Mouse (Mus musculus): Measurements from ENCODE around the gene Gng12. TPM values are rescaled to one million over a fixed set of nuclear protein-coding genes. Genes with fewer than 3 reads are reported as not detected.

Gng12 gene
- polyA plus RNA-seq, 1 experiment from 2014 or later, result 34.7 TPM

DNA sequence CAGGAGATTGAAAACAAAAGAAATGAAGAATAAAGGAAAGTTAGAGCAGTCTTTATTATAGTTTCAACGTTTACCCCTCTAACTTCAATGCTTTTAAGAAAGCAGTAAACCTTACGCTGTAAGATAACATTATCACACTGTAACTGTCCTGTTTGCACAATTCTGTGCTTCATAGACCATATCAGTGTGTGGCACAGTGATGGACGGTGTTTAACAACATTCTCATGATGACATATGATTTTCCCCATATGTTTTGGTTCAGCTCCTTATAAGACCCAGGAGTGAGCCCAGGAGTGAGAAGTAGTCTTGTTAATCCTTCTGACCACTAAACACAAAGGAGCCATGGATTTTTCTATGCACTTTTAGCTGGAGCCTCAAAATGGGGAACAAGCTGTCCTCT lies 150.7 kb downstream of the Gng12 start:
- peaks cover 6% of the 10 kb centered on the region for H3K4me1 ChIP-seq (ENCODE audit: control insufficient read depth, insufficient read depth, low read length)
- no peak for DNase-seq
- no peak for ATAC-seq (ENCODE audit: low FRiP score, low TSS enrichment)
- H3K9me3 ChIP-seq (ENCODE audit: control insufficient read depth, low read length), result no peaks in the 10 kb centered on the region
- H3K27ac ChIP-seq (replicated peaks; ENCODE audit: low read depth, low read length), result no peak overlapping the region
- no peak overlapping the region for H3K4me2 ChIP-seq (ENCODE audit: low read length)
- no peak overlapping the region for H3K9ac ChIP-seq (replicated peaks; ENCODE audit: low read length)
- H3K4me3 ChIP-seq (replicated peaks; ENCODE audit: low read depth, low read length), result no peak overlapping the region
- no peaks in the 10 kb centered on the region for H3K27me3 ChIP-seq (ENCODE audit: control insufficient read depth, insufficient read depth, low read length)
- no peaks in the 10 kb centered on the region for H3K36me3 ChIP-seq (ENCODE audit: control insufficient read depth, insufficient read depth, low read length)
- WGBS, result 89% methylated on average over 3 of the region's 3 CpGs

DNA sequence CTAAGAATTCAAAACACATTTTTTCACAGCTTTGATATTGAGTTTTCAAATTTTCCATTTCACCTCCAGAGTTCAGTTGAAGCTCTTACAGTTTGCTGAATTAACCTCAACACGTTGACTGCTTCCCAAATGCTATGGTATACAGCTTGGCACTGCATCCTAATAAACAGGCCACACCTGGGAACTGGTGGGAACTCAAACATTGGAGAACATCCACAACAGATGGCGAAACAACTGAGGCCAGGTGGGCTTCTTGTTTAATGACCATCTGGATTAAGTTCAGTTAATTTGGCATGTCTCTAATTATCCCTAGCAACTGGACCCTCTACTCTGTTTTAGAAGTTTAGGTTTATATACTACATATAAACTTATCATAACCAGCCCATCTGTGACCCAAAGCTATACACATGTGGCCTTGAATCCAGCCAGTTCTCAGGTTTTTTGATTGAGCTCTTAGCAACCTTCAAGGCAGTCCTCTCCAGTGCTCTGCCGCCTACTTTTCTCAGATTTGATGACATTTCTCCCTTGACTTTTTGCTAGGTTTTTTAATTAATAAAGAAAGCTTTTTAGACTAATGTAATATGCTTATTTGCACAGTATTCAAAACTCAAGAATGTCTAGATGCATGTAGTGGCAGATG lies 152.0 kb downstream of the Gng12 start:
- ATAC-seq (ENCODE audit: low FRiP score, low TSS enrichment) (no peak), DNase-seq (no peak)
- WGBS, result 77% methylated on average over 3 of the region's 3 CpGs
- Histone ChIP-seq H3K27me3 (ENCODE audit: control insufficient read depth, insufficient read depth, low read length) (no peaks in the 10 kb centered on the region), H3K4me2 (ENCODE audit: low read length) (no peak overlapping the region), H3K9ac (replicated peaks; ENCODE audit: low read length) (no peak overlapping the region), H3K4me3 (replicated peaks; ENCODE audit: low read depth, low read length) (no peak overlapping the region), H3K9me3 (ENCODE audit: control insufficient read depth, low read length) (no peaks in the 10 kb centered on the region), H3K27ac (replicated peaks; ENCODE audit: low read depth, low read length) (no peak overlapping the region), H3K4me1 (ENCODE audit: control insufficient read depth, insufficient read depth, low read length) (peaks cover 6% of the 10 kb centered on the region), H3K36me3 (ENCODE audit: control insufficient read depth, insufficient read depth, low read length) (no peaks in the 10 kb centered on the region)

DNA sequence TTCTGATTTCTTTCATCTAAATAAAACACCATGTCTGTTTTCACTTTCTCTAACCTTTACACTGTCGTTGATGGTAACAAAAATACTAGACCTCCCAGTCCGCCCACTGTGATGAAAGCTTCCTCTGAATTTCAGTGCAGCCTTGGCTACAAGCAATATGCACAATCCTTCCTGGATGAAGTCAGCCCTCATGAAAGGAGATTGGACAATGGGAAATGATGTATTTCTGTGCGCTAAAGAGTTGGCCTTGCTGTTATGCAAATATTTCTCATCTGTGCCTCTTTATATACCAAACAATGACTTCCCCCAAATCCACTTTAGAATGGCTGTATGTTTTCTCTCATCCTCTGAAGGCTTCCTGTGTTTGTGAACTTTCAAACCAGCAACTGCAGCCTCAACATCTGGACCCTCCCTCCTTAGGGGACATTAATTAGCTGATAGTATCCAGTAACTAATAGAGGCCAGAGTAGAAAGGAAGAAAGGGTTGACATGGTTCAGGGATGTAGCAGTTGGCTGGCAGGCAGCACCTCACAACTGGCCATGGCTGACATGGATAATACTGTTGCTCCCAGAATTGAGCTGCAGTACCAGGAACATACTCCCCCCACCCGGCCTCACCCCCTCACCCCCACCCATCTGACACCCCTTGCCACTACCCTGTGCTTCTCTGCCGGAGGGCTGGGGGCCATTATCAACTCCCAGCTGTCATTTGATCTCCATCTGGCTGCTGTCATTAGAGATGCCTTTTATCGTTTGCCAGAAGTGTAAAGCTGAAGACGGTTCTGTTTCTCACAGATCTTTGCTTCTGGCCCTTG lies 152.9 kb downstream of the Gng12 start:
- peaks cover 6% of the 10 kb centered on the region for H3K4me1 ChIP-seq (ENCODE audit: control insufficient read depth, insufficient read depth, low read length)
- 32% methylated on average over 7 of the region's 7 CpGs for WGBS
- H3K9me3 ChIP-seq (ENCODE audit: control insufficient read depth, low read length), result no peaks in the 10 kb centered on the region
- peak; percentile 32 for DNase-seq
- no peak overlapping the region for H3K9ac ChIP-seq (replicated peaks; ENCODE audit: low read length)
- no peak overlapping the region for H3K4me2 ChIP-seq (ENCODE audit: low read length)
- no peak overlapping the region for H3K4me3 ChIP-seq (replicated peaks; ENCODE audit: low read depth, low read length)
- peak; percentile 64 for ATAC-seq (ENCODE audit: low FRiP score, low TSS enrichment)
- no peak overlapping the region for H3K27ac ChIP-seq (replicated peaks; ENCODE audit: low read depth, low read length)
- no peaks in the 10 kb centered on the region for H3K36me3 ChIP-seq (ENCODE audit: control insufficient read depth, insufficient read depth, low read length)
- H3K27me3 ChIP-seq (ENCODE audit: control insufficient read depth, insufficient read depth, low read length), result no peaks in the 10 kb centered on the region

DNA sequence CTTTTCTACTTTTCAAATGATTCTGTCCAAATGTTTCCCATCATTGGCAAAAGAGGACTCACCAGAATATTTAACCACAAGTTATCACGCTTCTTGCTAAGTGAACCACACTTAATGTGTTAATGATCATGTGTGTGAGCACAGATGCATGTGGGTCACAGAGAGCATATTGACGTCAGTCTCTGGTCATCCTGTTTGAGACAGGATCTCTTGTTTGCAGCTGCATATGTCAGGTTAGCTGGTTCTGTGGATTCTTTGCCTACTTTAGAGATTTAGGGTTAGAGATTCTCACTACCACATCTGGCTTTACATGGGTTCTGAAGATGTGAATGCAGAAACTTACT lies 153.5 kb downstream of the Gng12 start:
- ATAC-seq (ENCODE audit: low FRiP score, low TSS enrichment) (0 out of 2 replicates have a peak, but pooled peaks have one; percentile 17), DNase-seq (no peak)
- H3K9me3 ChIP-seq (ENCODE audit: control insufficient read depth, low read length), result no peaks in the 10 kb centered on the region
- H3K27me3 ChIP-seq (ENCODE audit: control insufficient read depth, insufficient read depth, low read length), result no peaks in the 10 kb centered on the region
- H3K4me2 ChIP-seq (ENCODE audit: low read length), result no peak overlapping the region
- no peak overlapping the region for H3K27ac ChIP-seq (replicated peaks; ENCODE audit: low read depth, low read length)
- H3K9ac ChIP-seq (replicated peaks; ENCODE audit: low read length), result no peak overlapping the region
- H3K4me3 ChIP-seq (replicated peaks; ENCODE audit: low read depth, low read length), result no peak overlapping the region
- H3K36me3 ChIP-seq (ENCODE audit: control insufficient read depth, insufficient read depth, low read length), result no peaks in the 10 kb centered on the region
- 57% methylated on average over 2 of the region's 2 CpGs for WGBS
- peaks cover 6% of the 10 kb centered on the region for H3K4me1 ChIP-seq (ENCODE audit: control insufficient read depth, insufficient read depth, low read length)

DNA sequence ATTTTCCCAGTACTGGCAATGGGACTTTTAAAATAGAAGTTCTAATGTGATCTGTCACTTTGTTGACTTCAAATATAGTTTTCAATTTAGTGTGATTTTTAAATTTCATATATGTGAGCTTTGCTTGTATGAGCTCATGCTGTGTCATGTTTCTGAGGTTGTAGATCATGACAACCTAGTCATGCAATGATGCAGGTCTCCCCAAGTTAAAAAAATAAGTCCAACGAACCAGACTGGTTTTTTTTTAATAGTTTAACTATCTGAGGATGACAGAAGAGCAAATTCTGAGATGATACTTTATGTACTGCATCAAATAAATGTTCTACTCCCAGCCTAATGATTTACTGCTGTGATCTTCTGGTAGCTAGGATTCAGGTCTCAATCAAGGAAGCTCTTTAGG lies 153.9 kb downstream of the Gng12 start:
- DNase-seq (no peak), ATAC-seq (ENCODE audit: low FRiP score, low TSS enrichment) (no peak)
- 76% methylated on average over 1 of the region's 1 CpGs for WGBS
- Histone ChIP-seq H3K4me1 (ENCODE audit: control insufficient read depth, insufficient read depth, low read length) (peaks cover 6% of the 10 kb centered on the region), H3K9me3 (ENCODE audit: control insufficient read depth, low read length) (no peaks in the 10 kb centered on the region), H3K4me2 (ENCODE audit: low read length) (no peak overlapping the region), H3K4me3 (replicated peaks; ENCODE audit: low read depth, low read length) (no peak overlapping the region), H3K36me3 (ENCODE audit: control insufficient read depth, insufficient read depth, low read length) (no peaks in the 10 kb centered on the region), H3K27ac (replicated peaks; ENCODE audit: low read depth, low read length) (no peak overlapping the region), H3K9ac (replicated peaks; ENCODE audit: low read length) (no peak overlapping the region), H3K27me3 (ENCODE audit: control insufficient read depth, insufficient read depth, low read length) (no peaks in the 10 kb centered on the region)

DNA sequence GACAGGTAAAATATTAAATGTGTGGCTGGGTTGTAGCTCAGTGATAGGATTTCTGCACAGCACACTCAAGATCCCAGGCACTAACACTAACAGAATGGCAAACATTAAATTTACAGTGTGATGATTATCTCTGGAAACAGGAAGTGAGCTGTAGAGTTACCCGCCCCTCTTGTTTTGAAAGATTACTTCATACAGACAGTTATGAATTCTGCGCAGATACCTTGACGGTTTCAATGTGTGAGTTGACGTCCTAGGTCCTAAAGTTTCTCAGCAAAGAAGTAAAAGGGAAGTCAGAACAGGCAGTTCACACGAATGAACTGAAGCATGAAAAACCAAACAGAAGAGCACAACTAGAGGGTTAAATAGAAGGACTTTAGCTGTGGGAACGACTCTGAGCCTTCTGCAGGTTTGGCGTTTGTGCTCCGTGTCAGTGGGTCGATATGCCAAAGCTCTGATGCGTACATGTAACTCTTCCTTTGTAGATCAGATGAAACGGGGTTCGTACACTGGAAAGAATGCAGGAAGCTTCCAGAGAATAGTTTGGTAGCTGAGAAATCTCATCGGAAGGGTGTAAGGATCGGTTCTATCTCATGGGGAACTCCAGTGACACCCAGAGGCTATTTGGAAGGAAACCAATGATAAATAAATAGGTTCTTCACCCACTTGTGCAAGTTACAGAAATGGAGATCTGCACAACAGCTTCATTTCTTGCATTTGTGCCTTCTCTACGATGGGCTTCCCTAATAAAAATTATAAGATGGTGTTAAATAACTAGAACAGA lies 160.1 kb downstream of the Gng12 start:
- WGBS, result 83% methylated on average over 15 of the region's 15 CpGs
- no peaks in the 10 kb centered on the region for H3K27me3 ChIP-seq (ENCODE audit: control insufficient read depth, insufficient read depth, low read length)
- no peak overlapping the region for H3K27ac ChIP-seq (replicated peaks; ENCODE audit: low read depth, low read length)
- no peak overlapping the region for H3K9ac ChIP-seq (replicated peaks; ENCODE audit: low read length)
- ATAC-seq (ENCODE audit: low FRiP score, low TSS enrichment) (no peak), DNase-seq (no peak)
- H3K4me1 ChIP-seq (ENCODE audit: control insufficient read depth, insufficient read depth, low read length), result no peaks in the 10 kb centered on the region
- H3K4me3 ChIP-seq (replicated peaks; ENCODE audit: low read depth, low read length), result no peak overlapping the region
- H3K36me3 ChIP-seq (ENCODE audit: control insufficient read depth, insufficient read depth, low read length), result no peaks in the 10 kb centered on the region
- H3K4me2 ChIP-seq (ENCODE audit: low read length), result no peak overlapping the region
- no peaks in the 10 kb centered on the region for H3K9me3 ChIP-seq (ENCODE audit: control insufficient read depth, low read length)

DNA sequence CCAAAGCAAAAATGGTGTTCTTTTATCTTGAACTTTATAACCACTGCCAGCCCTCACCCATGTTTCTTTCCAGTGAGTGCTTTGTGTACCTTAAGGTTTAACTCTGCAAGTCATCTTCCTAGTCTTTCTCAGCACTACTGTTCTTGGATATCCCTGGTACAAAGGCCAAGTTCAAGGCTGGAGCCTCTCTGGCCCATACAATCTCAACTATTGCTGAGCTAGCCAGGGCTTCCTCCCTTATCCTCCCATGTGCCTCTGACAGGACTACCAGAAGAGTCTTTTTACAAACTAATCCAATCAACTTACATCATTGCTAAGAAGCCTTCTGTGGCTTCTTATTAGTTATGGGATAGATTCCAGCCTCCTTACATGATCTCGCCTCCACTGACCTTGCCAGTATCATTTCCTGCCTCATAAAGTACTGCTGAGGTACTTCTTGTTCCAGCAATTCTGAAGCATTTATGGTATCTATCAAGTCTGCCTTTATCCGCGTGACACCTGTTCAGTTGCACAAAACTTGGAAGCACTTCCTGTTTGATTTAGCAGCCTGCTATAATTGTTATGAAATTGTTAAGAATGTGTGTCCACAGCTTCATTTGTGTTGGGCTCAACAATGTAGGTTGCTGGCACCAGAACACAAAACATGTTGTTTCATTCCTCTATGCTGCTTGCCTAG lies 160.8 kb downstream of the Gng12 start:
- ATAC-seq (ENCODE audit: low FRiP score, low TSS enrichment) (no peak), DNase-seq (no peak)
- H3K36me3 ChIP-seq (ENCODE audit: control insufficient read depth, insufficient read depth, low read length), result no peaks in the 10 kb centered on the region
- H3K4me2 ChIP-seq (ENCODE audit: low read length), result no peak overlapping the region
- no peaks in the 10 kb centered on the region for H3K9me3 ChIP-seq (ENCODE audit: control insufficient read depth, low read length)
- H3K9ac ChIP-seq (replicated peaks; ENCODE audit: low read length), result no peak overlapping the region
- WGBS, result 96% methylated on average over 3 of the region's 3 CpGs
- H3K27me3 ChIP-seq (ENCODE audit: control insufficient read depth, insufficient read depth, low read length), result no peaks in the 10 kb centered on the region
- H3K4me1 ChIP-seq (ENCODE audit: control insufficient read depth, insufficient read depth, low read length), result no peaks in the 10 kb centered on the region
- H3K4me3 ChIP-seq (replicated peaks; ENCODE audit: low read depth, low read length), result no peak overlapping the region
- H3K27ac ChIP-seq (replicated peaks; ENCODE audit: low read depth, low read length), result no peak overlapping the region

DNA sequence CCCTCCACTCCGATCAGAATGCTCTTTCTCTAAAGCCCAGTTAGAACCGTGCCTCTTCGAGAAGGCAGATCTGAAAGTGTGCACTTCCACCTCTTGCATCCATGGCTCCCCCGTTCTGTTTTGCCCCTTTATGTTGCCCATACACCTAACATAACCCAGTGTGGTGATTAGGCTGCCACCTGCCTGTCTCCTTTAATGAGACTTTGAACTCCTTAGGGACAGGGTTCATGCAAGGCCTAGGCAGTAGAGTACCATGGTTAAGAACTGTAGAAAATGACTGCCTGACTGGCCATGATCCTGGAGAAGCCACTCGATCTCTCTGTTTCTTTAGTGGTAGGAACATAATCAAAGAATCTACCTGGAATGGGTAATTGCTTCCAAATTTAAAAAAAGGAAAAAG lies 161.4 kb downstream of the Gng12 start:
- no peaks in the 10 kb centered on the region for H3K36me3 ChIP-seq (ENCODE audit: control insufficient read depth, insufficient read depth, low read length)
- H3K9me3 ChIP-seq (ENCODE audit: control insufficient read depth, low read length), result no peaks in the 10 kb centered on the region
- no peak for DNase-seq
- WGBS, result 92% methylated on average over 5 of the region's 5 CpGs
- H3K9ac ChIP-seq (replicated peaks; ENCODE audit: low read length), result no peak overlapping the region
- H3K27me3 ChIP-seq (ENCODE audit: control insufficient read depth, insufficient read depth, low read length), result no peaks in the 10 kb centered on the region
- H3K4me1 ChIP-seq (ENCODE audit: control insufficient read depth, insufficient read depth, low read length), result no peaks in the 10 kb centered on the region
- no peak overlapping the region for H3K4me2 ChIP-seq (ENCODE audit: low read length)
- no peak overlapping the region for H3K4me3 ChIP-seq (replicated peaks; ENCODE audit: low read depth, low read length)
- H3K27ac ChIP-seq (replicated peaks; ENCODE audit: low read depth, low read length), result no peak overlapping the region
- no peak for ATAC-seq (ENCODE audit: low FRiP score, low TSS enrichment)
